Mouse (Mus musculus) cortical plate, adult 2 months (tissue): ENCODE results near the gene Stab2.

Experiments used
- CTCF ChIP-seq: fragments of 200-500 bp; IDR thresholded peaks from 2 replicates; pipeline ENCODE4 v1.5.1; 2011; ENCODE audit warnings: mild to moderate bottlenecking, control low read depth, low read length; ENCODE audit not compliant: insufficient read depth; ENCODE audit errors: extremely low read depth
- POLR2A ChIP-seq: fragments of 200-500 bp; IDR thresholded peaks from 2 replicates; pipeline ENCODE4 v1.6.1; 2011; ENCODE audit warnings: mild to moderate bottlenecking, low read length, control low read depth; ENCODE audit not compliant: insufficient read depth; ENCODE audit errors: extremely low read depth

DNA sequence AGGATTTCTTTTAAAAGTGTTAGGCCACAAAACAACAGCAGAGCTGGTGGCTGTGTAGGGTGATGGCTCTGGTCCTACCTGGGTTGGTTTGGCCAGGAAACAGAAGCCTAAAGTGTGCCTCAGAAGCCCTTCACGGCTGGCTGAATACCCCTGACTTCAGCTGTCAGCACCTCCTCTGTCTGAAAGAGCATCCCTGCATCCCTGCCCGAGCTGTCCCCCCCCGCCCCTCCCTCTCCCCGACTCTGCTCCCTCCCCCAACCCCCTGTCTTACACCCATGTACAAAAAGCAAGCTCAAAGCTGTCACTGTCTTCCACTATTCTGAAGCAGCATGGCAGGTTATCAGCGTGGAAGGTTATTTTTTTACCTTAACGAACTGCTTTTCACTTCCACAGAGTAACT, 73.4 kb downstream of the Stab2 start:
- TF ChIP-seq CTCF (no peak), POLR2A (no peak)
